Mouse (Mus musculus) gastrocnemius, postnatal 25 days (tissue): ENCODE measurements around the gene Cox11. TPM values are rescaled to one million over a fixed set of nuclear protein-coding genes. Genes with fewer than 3 reads are reported as not detected.
A peak's percentile ranks its signal among the peaks of the same experiment; 100 is the strongest.

Experiments used
- DNase-seq: peaks from one replicate; pipeline ENCODE4 v3.0.0; 2022
- total RNA-seq, 2 experiments: library from RNA; stranded (reverse); gene quantifications; 1 replicate in 1 of 2; 2 replicates in 1 of 2; pipeline ENCODE4 v1.2.3; 2021

Cox11 gene
- total RNA-seq, 2 experiments from 2014 or later = 20.8 to 25.0 TPM

GRCm38 (mm10) chr11:90664345-90664986 lies 26.5 kb downstream of the Cox11 start:
- DNase-seq = no peak

DNA sequence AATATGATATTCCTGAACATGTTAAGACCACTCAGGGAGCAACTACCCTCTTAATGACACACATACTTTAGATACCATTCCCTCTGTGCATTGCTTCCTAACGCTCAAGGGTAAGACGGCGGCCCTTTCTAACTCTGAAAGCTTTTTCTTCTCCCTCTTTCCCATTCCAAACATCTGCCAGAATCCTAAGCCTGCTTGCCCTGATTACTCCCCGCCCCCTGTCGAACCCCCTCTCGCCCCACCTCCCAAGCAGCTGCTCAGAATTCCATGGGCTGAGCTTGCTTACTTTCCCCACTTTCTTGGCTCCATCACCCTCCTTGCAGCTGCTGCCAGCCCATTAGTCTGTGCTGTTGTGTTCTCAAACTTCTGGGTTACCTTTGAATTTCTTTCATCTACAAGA lies 27.2 kb downstream of the Cox11 start:
- peak; percentile 32 for DNase-seq

- no peak for DNase-seq
These were observed 28.3 kb downstream of the Cox11 start for GRCm38 (mm10) chr11:90666144-90666757.

DNA sequence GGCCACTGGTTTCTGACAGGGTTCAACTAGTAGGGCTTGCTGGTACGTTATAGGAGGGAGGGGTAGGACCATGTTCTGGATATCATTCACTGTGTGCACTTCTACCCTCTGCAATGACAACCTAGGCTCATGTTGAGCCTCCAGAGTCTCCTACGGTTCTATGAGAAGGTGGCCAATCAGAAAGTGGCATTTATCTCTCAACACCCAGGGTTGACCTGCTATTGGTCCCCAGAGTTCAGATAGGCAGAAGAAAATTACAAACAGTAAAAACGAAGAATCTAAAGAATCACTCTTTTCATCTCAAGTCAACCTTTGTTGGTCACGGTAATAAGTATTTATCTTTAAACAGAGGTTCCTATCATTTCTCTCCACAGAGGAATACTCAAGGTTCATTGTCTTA lies 28.9 kb downstream of the Cox11 start:
- no peak for DNase-seq

DNA sequence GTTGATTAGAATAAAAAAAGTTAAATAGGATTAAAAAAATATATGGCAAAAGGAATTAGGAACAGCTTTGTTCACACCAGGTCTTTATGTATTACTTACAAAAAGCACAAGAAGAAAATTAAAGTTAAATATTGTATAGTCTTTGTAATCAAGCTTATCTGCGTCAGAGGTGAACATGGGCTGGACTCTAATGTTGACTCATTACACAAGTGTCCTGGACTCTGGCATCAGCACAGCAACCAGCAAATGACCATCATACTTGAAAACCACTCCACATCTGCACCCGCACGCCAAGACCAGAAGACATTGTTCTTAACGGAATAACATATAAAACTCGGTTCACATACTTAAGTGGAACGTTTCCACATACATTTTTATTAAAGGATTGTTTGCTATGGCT lies 29.4 kb downstream of the Cox11 start:
- DNase-seq = no peak

GRCm38 (mm10) chr11:90675479-90676110 lies 37.6 kb downstream of the Cox11 start:
- DNase-seq = no peak

GRCm38 (mm10) chr11:90677027-90677426 lies 39.1 kb downstream of the Cox11 start:
- no peak for DNase-seq

DNA sequence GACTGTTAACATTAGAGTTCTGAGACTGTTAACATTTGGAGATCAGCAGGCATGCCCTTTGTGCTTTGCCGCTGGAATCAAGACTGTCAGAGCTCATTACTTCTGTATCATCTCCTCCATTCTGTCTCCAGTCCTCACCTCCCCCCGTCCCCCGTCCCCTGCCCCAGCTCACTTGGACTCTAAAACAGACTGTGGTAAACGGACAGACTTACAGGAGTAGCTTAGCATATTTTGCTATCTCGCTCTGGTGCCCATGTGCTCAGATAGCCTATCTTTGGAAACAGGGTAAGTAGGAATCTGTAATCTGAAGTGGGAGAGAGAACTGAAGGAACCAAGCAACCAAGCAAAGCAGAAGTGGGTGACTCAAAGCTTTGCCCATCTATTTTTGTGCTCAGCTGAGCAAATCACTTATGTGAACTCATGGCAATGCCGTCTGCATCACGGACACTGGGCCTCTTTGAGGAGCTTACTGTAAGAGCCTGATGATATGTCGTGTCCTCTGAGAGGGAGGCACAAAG lies 39.9 kb downstream of the Cox11 start:
- no peak for DNase-seq

GRCm38 (mm10) chr11:90678582-90678981 lies 40.6 kb downstream of the Cox11 start:
- no peak for DNase-seq

DNA sequence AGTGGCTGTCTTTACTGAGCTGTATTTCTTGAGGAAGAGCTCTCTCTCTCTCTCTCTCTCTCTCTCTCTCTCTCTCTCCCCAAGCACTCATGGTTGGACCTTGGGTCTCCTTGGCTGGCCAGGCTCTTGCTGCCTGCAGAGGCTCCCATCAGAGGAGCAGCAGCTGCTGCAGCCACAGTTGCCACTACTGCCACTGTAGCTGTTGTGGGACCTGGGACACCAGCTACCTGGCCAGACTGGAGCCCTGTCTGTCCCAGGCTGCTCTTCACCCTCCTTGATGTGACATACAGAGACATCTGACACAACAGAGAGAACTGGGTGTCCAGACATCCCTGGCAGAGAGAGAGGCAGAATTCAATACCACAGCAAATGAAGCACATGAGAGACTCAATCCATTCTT lies 43.2 kb downstream of the Cox11 start:
- no peak for DNase-seq

GRCm38 (mm10) chr11:90684765-90685164 lies 46.8 kb downstream of the Cox11 start:
- DNase-seq = no peak

DNA sequence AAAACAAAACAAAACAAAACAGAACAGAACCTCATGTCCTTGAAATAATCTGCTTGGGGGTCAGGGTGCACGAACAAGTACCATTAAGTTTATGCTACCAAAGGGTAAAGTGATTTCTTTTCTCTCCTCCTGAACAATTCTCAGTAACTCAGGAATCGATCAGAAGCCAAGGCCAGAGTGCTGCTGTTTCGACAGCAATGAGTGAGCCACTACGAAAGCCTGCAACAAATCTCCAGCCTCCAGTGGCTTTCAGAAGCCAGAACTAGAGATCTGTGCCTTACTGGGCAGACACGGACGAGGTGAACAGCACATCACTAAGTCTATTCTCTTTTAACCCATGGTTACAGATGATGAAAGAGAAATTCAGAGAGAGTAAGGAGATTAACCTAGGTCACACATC lies 47.2 kb downstream of the Cox11 start:
- no peak for DNase-seq

GRCm38 (mm10) chr11:90686287-90687025 lies 48.5 kb downstream of the Cox11 start:
- no peak for DNase-seq

DNA sequence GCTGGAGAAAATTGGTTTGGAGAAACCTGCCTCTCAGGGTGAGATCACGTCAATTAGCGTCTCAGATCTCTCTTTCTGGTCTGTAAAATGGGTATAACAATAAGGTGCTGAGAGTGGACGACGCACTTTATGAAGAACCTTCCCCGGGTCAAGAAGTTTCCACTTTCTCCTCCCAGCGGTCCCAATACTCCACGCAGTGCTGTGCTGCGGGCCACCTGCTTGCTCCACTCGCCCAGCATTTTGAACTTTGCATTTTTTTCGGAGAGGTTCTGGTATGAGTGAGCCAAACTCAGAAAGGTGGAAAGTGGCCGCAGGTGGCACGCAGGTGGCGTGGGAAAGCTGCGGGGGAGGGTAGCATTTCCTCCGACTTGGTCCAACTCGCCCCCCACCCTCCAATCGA lies 49.1 kb downstream of the Cox11 start:
- no peak for DNase-seq

DNA sequence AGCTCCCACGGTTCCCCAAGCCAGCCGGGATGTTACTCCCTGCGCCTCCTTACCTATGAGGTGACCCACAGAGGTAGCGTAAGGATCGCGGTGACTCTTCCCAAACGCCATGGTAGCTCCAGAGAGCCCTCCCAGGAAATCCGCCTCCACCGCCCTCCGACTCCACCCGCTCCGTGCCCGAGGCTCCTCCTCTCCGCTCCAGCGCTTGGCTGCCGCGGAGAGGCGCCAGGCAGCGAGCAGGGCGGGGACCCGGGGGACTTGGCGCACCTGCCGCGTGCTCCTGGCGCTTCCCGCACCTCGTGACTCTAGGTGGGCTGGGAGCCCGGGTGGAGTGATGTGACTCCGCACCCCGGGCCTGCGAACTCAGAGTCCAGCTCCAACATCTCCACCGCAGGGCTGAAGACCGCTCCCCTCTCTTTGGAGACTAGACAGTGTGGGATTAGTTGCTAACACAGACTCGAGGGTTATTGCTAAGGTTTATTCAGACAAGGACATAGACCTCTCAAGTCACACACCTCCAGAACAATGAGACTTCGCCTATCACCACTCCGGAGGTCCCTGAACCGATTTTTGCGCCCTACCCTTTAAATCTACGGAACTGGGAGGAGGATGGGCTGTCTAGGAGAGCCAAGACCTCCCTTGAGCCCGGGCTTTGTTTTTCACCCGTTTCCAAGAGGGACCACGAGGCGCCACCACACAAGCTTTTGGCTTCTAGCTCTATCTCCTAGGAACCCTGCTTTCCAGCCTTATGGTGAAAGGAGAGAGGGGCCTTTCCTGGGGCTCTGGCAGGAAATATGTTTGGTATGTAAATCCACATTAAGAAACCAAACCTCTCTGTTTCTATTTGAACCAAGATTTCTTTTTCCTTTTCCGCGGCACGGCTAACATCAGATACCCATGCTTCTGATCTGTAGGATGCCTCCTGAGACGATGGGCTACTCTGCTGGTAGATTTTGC lies 49.8 kb downstream of the Cox11 start, which contains the start of gene Tom1l1:
Gene Tom1l1 (minus strand): TSS at position 907 of the 957 bp plus-strand sequence.
- peak; percentile 83 for DNase-seq

- DNase-seq = no peak
These were observed 52.4 kb downstream of the Cox11 start for GRCm38 (mm10) chr11:90690361-90690760.

- DNase-seq = no peak
These were observed 56.2 kb downstream of the Cox11 start for GRCm38 (mm10) chr11:90694206-90694605.
